Mouse (Mus musculus): Measurements from ENCODE around the gene Elac2. TPM values are rescaled to one million over a fixed set of nuclear protein-coding genes. Genes with fewer than 3 reads are reported as not detected.

Elac2 gene
- polyA plus RNA-seq, 1 experiment = 34.5 TPM

- Histone ChIP-seq H3K4me3 (ENCODE audit: insufficient read depth, low read length) (no peak overlapping the region), H3K27ac (ENCODE audit: insufficient read depth, low read length) (no peak overlapping the region), H3K4me1 (ENCODE audit: control insufficient read depth, insufficient read depth, low read length) (no peaks in the 10 kb centered on the region; the same call in 1 of the 2 replicates)
- TF ChIP-seq POLR2A (IDR thresholded peaks at IDR 0.05; ENCODE audit: extremely low read depth, insufficient read depth, low read length) = no peak
- no peak for TF ChIP-seq CTCF (IDR thresholded peaks at IDR 0.05; ENCODE audit: extremely low read depth, insufficient read depth, low read length)
These were observed 27.2 kb downstream of the Elac2 start for GRCm38 (mm10) chr11:65006047-65006446.

GRCm38 (mm10) chr11:65013906-65014305 is 35.1 kb downstream of the Elac2 start:
- Histone ChIP-seq H3K27ac (ENCODE audit: insufficient read depth, low read length) (no peak overlapping the region), H3K4me1 (ENCODE audit: control insufficient read depth, insufficient read depth, low read length) (no peaks in the 10 kb centered on the region; the same call in 1 of the 2 replicates), H3K4me3 (ENCODE audit: insufficient read depth, low read length) (no peak overlapping the region)
- no peak for TF ChIP-seq POLR2A (IDR thresholded peaks at IDR 0.05; ENCODE audit: extremely low read depth, insufficient read depth, low read length)
- TF ChIP-seq CTCF (IDR thresholded peaks at IDR 0.05; ENCODE audit: extremely low read depth, insufficient read depth, low read length) = no peak

GRCm38 (mm10) chr11:65016754-65017153 is 37.9 kb downstream of the Elac2 start:
- Histone ChIP-seq H3K4me1 (ENCODE audit: control insufficient read depth, insufficient read depth, low read length) (peaks cover 1% of the 10 kb centered on the region; the same call in 1 of the 2 replicates), H3K27ac (ENCODE audit: insufficient read depth, low read length) (no peak overlapping the region), H3K4me3 (ENCODE audit: insufficient read depth, low read length) (no peak overlapping the region)
- TF ChIP-seq POLR2A (IDR thresholded peaks at IDR 0.05; ENCODE audit: extremely low read depth, insufficient read depth, low read length) = no peak
- no peak for TF ChIP-seq CTCF (IDR thresholded peaks at IDR 0.05; ENCODE audit: extremely low read depth, insufficient read depth, low read length)

GRCm38 (mm10) chr11:65020744-65021143 is 41.9 kb downstream of the Elac2 start:
- TF ChIP-seq POLR2A (IDR thresholded peaks at IDR 0.05; ENCODE audit: extremely low read depth, insufficient read depth, low read length) (no peak), CTCF (IDR thresholded peaks at IDR 0.05; ENCODE audit: extremely low read depth, insufficient read depth, low read length) (no peak)
- H3K4me1 ChIP-seq (ENCODE audit: control insufficient read depth, insufficient read depth, low read length) = peaks cover 6% of the 10 kb centered on the region; the same call in 1 of the 2 replicates
- H3K4me3 ChIP-seq (ENCODE audit: insufficient read depth, low read length) = no peak overlapping the region
- no peak overlapping the region for H3K27ac ChIP-seq (ENCODE audit: insufficient read depth, low read length)

- Histone ChIP-seq H3K27ac (ENCODE audit: insufficient read depth, low read length) (no peak overlapping the region), H3K4me1 (ENCODE audit: control insufficient read depth, insufficient read depth, low read length) (peaks cover 6% of the 10 kb centered on the region; the same call in 1 of the 2 replicates), H3K4me3 (ENCODE audit: insufficient read depth, low read length) (no peak overlapping the region)
- TF ChIP-seq CTCF (IDR thresholded peaks at IDR 0.05; ENCODE audit: extremely low read depth, insufficient read depth, low read length) (no peak), POLR2A (IDR thresholded peaks at IDR 0.05; ENCODE audit: extremely low read depth, insufficient read depth, low read length) (no peak)
These were observed 43.9 kb downstream of the Elac2 start for GRCm38 (mm10) chr11:65022771-65023170.

- Histone ChIP-seq H3K27ac (ENCODE audit: insufficient read depth, low read length) (no peak overlapping the region), H3K4me1 (ENCODE audit: control insufficient read depth, insufficient read depth, low read length) (peaks cover 2% of the 10 kb centered on the region; the same call in 1 of the 2 replicates), H3K4me3 (ENCODE audit: insufficient read depth, low read length) (no peak overlapping the region)
- TF ChIP-seq CTCF (IDR thresholded peaks at IDR 0.05; ENCODE audit: extremely low read depth, insufficient read depth, low read length) = no peak
- TF ChIP-seq POLR2A (IDR thresholded peaks at IDR 0.05; ENCODE audit: extremely low read depth, insufficient read depth, low read length) = no peak
These were observed 49.2 kb downstream of the Elac2 start for GRCm38 (mm10) chr11:65028049-65028448.

GRCm38 (mm10) chr11:65030201-65030600 is 51.4 kb downstream of the Elac2 start:
- TF ChIP-seq CTCF (IDR thresholded peaks at IDR 0.05; ENCODE audit: extremely low read depth, insufficient read depth, low read length) (no peak), POLR2A (IDR thresholded peaks at IDR 0.05; ENCODE audit: extremely low read depth, insufficient read depth, low read length) (no peak)
- Histone ChIP-seq H3K27ac (ENCODE audit: insufficient read depth, low read length) (no peak overlapping the region), H3K4me1 (ENCODE audit: control insufficient read depth, insufficient read depth, low read length) (no peaks in the 10 kb centered on the region; the same call in 1 of the 2 replicates), H3K4me3 (ENCODE audit: insufficient read depth, low read length) (no peak overlapping the region)

- TF ChIP-seq POLR2A (IDR thresholded peaks at IDR 0.05; ENCODE audit: extremely low read depth, insufficient read depth, low read length) = no peak
- no peak for TF ChIP-seq CTCF (IDR thresholded peaks at IDR 0.05; ENCODE audit: extremely low read depth, insufficient read depth, low read length)
- no peak overlapping the region for H3K4me3 ChIP-seq (ENCODE audit: insufficient read depth, low read length)
- H3K27ac ChIP-seq (ENCODE audit: insufficient read depth, low read length) = no peak overlapping the region
- no peaks in the 10 kb centered on the region; the same call in 1 of the 2 replicates for H3K4me1 ChIP-seq (ENCODE audit: control insufficient read depth, insufficient read depth, low read length)
These were observed 53.4 kb downstream of the Elac2 start for GRCm38 (mm10) chr11:65032221-65032620.

- no peak overlapping the region for H3K4me3 ChIP-seq (ENCODE audit: insufficient read depth, low read length)
- no peaks in the 10 kb centered on the region for H3K4me1 ChIP-seq (ENCODE audit: control insufficient read depth, insufficient read depth, low read length)
- no peak for TF ChIP-seq CTCF (IDR thresholded peaks at IDR 0.05; ENCODE audit: extremely low read depth, insufficient read depth, low read length)
- TF ChIP-seq POLR2A (IDR thresholded peaks at IDR 0.05; ENCODE audit: extremely low read depth, insufficient read depth, low read length) = no peak
- no peak overlapping the region for H3K27ac ChIP-seq (ENCODE audit: insufficient read depth, low read length)
These were observed 60.2 kb downstream of the Elac2 start for GRCm38 (mm10) chr11:65038996-65039395.

GRCm38 (mm10) chr11:65039517-65040095 is 60.8 kb downstream of the Elac2 start:
- Histone ChIP-seq H3K4me3 (ENCODE audit: insufficient read depth, low read length) (no peak overlapping the region), H3K27ac (ENCODE audit: insufficient read depth, low read length) (no peak overlapping the region), H3K4me1 (ENCODE audit: control insufficient read depth, insufficient read depth, low read length) (no peaks in the 10 kb centered on the region)
- TF ChIP-seq POLR2A (IDR thresholded peaks at IDR 0.05; ENCODE audit: extremely low read depth, insufficient read depth, low read length) = no peak
- no peak for TF ChIP-seq CTCF (IDR thresholded peaks at IDR 0.05; ENCODE audit: extremely low read depth, insufficient read depth, low read length)

Data from cortical plate, adult 2 months (tissue).